Mouse (Mus musculus): ENCODE measurements at regions not wholly inside any gene's neighbourhood (a gene's known extent, or its start where the extent isn't known, plus 50 kb on each side); places are given as distances from the start of the nearest gene placed in this dataset.

DNA sequence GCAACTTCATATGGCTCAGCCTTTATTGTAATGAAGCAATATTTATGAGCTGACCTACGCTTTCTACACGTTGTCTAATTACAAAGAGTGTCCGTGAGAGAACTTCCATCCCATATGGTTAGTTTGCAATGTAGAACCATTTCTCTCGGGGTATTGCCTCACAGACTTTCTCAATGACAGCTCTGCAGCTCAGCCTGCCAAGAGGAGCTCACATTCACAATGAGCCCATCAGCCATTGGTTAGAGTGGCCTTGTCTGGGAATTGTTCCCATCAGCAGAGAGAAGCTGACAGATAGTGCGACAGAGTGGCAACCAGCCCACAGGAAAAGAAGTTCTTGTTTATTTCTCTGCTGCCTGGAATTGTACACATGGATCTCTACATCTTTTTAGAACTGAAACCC, 409.7 kb downstream of the Zfp704 start:
- Histone ChIP-seq H3K36me3 (replicated peaks) (no peaks in the 10 kb centered on the region), H3K4me2 (no peak overlapping the region), H3K9me3 (no peaks in the 10 kb centered on the region), H3K4me3 (no peak overlapping the region), H3K27me3 (replicated peaks) (no peaks in the 10 kb centered on the region), H3K9ac (no peak overlapping the region), H3K27ac (no peak overlapping the region), H3K4me1 (peaks cover 11% of the 10 kb centered on the region; the same call in 1 of the 2 replicates)
- ATAC-seq (replicated peaks): no peak
- WGBS: 60% methylated on average over 5 of the region's 5 CpGs

DNA sequence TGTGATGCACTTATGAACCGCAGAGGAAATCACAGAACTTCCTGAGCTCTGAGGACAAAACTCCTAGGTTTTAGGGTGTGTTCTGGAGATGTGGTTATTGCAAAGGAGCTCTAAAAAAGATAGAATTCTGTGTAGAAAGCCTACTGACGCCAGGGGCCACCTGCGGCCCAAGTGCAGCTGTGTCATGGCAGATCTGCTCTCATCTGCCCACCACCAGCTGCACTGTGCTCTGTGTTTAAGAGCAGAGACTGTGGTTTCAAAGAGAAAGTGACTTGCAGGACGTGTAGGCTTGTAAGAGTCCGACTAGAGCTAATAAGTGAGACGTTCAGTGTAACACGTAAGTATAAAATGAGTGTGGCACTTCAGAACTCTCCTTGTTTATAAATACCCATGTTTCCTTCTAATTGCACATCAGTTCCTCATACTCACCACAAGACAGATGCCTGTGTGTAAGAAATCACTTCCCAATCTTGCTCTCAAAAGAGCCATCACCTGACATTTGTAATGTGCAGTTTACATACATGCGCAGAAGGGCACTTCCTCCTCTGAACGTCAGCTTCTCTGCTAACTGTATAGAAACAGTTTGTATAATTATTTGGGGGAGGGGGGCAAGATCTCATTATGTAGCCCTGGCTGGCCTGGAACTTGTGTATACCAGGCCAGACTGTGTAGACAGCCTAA, 411.1 kb downstream of the Zfp704 start:
- H3K27me3 ChIP-seq (replicated peaks): no peaks in the 10 kb centered on the region
- no peaks in the 10 kb centered on the region for H3K36me3 ChIP-seq (replicated peaks)
- H3K27ac ChIP-seq: no peak overlapping the region
- no peak overlapping the region for H3K4me3 ChIP-seq
- WGBS: 81% methylated on average over 9 of the region's 9 CpGs
- H3K9me3 ChIP-seq: no peaks in the 10 kb centered on the region
- no peak overlapping the region for H3K9ac ChIP-seq
- no peak for ATAC-seq (replicated peaks)
- peaks cover 3% of the 10 kb centered on the region; the same call in 1 of the 2 replicates for H3K4me1 ChIP-seq
- no peak overlapping the region for H3K4me2 ChIP-seq

DNA sequence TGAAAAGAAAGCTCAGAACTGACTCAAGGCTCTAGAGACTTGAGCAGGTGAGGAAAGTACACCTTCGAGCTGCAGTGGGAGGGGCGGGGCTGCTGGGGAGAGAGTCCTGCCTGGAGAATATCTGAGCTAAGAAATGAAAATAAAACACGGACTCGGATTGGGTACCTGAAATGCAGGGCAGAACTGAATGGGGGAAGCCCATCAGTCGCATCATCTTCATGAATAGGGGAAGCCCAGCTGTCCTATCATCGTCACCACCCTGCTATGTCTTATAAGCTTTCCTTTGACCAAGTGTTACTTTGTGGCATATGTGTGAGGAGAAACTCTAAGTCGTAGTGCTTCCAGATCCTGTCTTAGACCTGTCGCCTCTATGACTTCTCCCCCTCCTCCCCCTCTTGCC, 414.1 kb downstream of the Zfp704 start:
- H3K9me3 ChIP-seq: no peaks in the 10 kb centered on the region
- no peak for ATAC-seq (replicated peaks)
- H3K4me3 ChIP-seq: no peak overlapping the region
- H3K36me3 ChIP-seq (replicated peaks): no peaks in the 10 kb centered on the region
- no peaks in the 10 kb centered on the region for H3K4me1 ChIP-seq
- no peak overlapping the region for H3K9ac ChIP-seq
- no peak overlapping the region for H3K4me2 ChIP-seq
- H3K27me3 ChIP-seq (replicated peaks): no peaks in the 10 kb centered on the region
- no peak overlapping the region for H3K27ac ChIP-seq
- WGBS: 96% methylated on average over 8 of the region's 8 CpGs

DNA sequence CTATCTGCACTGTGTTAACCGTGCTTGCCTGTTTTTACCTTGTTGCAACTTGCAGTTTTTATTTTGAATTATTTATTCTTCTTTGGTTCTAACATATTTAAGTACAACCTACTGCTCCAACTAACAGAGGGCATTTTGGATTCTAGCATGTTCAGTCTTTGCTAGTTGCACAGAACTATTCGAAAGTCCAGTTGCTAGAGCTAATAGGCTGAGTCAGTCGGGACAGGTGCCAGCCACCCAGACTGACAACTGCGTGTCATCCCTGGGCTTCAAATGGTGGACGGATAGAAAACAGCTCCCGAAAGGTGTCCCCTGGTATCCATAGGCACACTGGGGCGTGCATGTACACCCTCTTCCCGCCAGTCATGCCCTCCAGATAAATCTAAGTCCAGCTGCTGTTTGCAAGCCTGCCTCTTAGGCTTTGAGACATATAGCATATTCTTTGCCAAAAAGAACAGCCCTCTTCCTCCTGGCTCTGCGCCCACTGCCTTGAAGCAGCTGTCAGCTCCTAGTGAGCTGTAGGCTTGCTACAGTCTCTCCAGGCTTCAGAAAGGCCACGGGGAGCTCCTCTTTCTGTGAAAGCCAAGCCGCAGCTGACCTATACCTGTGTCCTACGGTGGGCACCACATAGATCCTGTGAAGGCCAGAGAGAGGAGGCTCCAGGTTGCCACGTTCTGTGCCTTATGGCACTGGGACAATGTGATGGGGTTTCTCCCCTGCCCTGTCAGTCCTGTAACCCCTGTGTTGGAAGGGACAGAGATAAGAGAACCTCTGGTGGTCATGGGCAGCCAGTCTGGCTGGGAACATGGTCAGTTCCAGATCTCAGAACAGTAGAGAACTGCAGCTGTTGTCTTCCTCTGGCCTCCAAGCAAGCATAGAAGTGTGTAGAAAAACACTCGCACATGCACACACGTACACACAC, 420.3 kb downstream of the Zfp704 start:
- no peak overlapping the region for H3K9ac ChIP-seq
- no peak overlapping the region for H3K4me2 ChIP-seq
- H3K27me3 ChIP-seq (replicated peaks): no peaks in the 10 kb centered on the region
- H3K4me3 ChIP-seq: no peak overlapping the region
- H3K36me3 ChIP-seq (replicated peaks): no peaks in the 10 kb centered on the region
- H3K27ac ChIP-seq: no peak overlapping the region
- H3K4me1 ChIP-seq: no peaks in the 10 kb centered on the region; the same call in 1 of the 2 replicates
- no peak for ATAC-seq (replicated peaks)
- H3K9me3 ChIP-seq: no peaks in the 10 kb centered on the region
- WGBS: 83% methylated on average over 15 of the region's 15 CpGs

DNA sequence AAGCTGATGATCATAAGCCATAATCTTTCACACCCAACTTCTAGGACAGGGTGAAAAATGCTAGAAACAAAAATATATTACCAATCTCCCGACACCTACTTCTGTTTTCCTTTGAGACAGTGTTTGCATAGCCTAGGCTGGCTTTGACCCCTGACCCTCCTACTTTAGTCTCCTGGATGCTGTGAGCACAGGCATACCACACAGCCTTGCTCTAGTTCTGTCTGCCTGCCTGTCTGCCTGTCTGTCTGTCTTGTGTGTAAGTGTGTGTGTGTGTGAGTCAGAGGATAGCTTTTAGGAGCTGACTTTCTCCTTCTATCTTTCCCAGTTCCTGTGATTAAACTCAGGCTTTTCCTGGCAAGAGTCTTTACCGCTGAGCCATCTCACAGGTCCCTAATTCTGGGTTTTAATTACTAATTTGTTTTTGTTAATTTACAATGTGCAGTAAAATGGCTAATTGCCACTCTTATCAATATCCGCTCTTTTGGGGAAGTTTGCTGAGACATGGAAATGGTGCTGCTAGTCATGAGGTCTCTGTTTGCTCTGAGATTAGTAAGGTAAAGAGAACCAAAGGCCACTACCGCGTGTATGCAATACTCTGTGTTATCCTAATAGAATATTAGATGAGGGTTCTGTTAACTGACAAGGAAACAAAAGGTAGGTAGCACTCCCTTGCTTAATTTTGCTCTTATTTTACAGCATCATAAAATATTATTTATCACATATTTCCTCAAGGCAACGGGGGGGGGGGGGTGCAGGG, 423.3 kb downstream of the Zfp704 start:
- Histone ChIP-seq H3K27ac (no peak overlapping the region), H3K4me1 (no peaks in the 10 kb centered on the region; the same call in 1 of the 2 replicates), H3K27me3 (replicated peaks) (no peaks in the 10 kb centered on the region), H3K4me3 (no peak overlapping the region), H3K9me3 (no peaks in the 10 kb centered on the region), H3K9ac (no peak overlapping the region), H3K4me2 (no peak overlapping the region), H3K36me3 (replicated peaks) (no peaks in the 10 kb centered on the region)
- WGBS: 81% methylated on average over 6 of the region's 6 CpGs
- no peak for ATAC-seq (replicated peaks)

DNA sequence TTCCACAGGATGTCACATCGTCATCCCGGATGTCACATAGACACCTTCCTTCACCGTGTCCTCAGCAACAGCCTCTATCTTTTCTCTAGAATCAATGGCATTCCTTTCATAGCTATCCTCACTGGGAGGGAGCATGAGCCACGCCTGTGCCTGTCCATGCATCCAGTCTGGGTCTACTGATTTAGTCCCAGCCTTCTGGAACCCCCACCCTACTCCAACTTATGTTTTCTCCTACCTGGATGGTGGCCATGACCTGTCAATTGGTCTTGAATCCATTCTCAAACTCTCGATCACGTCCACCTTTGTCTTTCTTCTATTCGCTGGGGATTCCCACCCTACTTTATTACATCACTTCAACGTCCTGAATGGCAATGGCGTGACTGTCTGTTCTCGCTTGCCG, 428.3 kb downstream of the Zfp704 start:
- H3K9me3 ChIP-seq: no peaks in the 10 kb centered on the region
- WGBS: 90% methylated on average over 11 of the region's 11 CpGs
- H3K4me2 ChIP-seq: no peak overlapping the region
- no peaks in the 10 kb centered on the region for H3K27me3 ChIP-seq (replicated peaks)
- no peaks in the 10 kb centered on the region for H3K4me1 ChIP-seq
- H3K9ac ChIP-seq: no peak overlapping the region
- no peak for ATAC-seq (replicated peaks)
- no peaks in the 10 kb centered on the region for H3K36me3 ChIP-seq (replicated peaks)
- H3K4me3 ChIP-seq: no peak overlapping the region
- H3K27ac ChIP-seq: no peak overlapping the region

DNA sequence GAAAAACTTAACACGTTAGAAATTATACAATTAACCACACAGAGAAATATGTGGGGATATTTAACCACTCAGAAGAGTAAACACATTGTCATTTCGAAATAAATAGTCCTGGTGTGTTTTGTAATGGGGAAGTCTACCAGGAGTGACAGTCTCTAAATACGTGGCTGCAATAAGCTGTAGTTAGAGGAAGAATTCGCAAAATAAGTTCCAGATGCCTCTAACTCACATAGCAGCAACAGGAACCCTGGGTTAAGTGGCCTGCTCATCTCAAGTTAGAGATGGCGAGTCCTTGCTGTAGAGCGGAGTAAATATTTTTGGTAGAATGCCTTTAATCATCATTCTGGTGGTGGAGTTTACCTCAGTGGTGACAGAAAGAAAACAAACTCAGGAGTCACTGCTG, 430.2 kb downstream of the Zfp704 start:
- Histone ChIP-seq H3K36me3 (replicated peaks) (no peaks in the 10 kb centered on the region), H3K9me3 (no peaks in the 10 kb centered on the region), H3K4me1 (no peaks in the 10 kb centered on the region), H3K9ac (no peak overlapping the region), H3K4me2 (no peak overlapping the region), H3K27me3 (replicated peaks) (no peaks in the 10 kb centered on the region), H3K27ac (no peak overlapping the region), H3K4me3 (no peak overlapping the region)
- ATAC-seq (replicated peaks): no peak
- 83% methylated on average over 6 of the region's 6 CpGs for WGBS

DNA sequence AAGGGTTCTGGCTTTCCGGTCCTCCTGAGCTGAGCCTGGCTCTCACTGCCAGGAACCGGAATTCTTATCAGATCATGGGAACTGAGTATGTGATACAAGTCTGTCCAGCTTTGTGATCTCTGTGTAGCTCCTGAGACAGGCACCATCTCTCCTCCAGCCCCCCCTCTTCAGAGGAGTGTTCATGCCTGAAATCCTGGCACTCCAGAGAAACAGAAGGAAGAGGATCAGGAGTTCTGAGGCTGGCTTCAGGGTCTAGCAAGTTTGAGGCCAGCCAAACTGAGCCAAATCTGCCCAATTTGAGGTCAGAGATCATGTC, 435.4 kb downstream of the Zfp704 start:
- H3K27ac ChIP-seq: peak overlapping the region; percentile 31; the same call in 1 of the 2 replicates
- WGBS: 63% methylated on average over 2 of the region's 2 CpGs
- no peaks in the 10 kb centered on the region for H3K9me3 ChIP-seq
- H3K27me3 ChIP-seq (replicated peaks): no peaks in the 10 kb centered on the region
- peak; percentile 52; the same call in 1 of the 2 replicates for ATAC-seq (replicated peaks)
- H3K36me3 ChIP-seq (replicated peaks): no peaks in the 10 kb centered on the region
- no peak overlapping the region for H3K9ac ChIP-seq
- H3K4me1 ChIP-seq: peaks cover 9% of the 10 kb centered on the region; the same call in 1 of the 2 replicates
- H3K4me3 ChIP-seq: no peak overlapping the region
- no peak overlapping the region; the same call in 1 of the 2 replicates for H3K4me2 ChIP-seq

DNA sequence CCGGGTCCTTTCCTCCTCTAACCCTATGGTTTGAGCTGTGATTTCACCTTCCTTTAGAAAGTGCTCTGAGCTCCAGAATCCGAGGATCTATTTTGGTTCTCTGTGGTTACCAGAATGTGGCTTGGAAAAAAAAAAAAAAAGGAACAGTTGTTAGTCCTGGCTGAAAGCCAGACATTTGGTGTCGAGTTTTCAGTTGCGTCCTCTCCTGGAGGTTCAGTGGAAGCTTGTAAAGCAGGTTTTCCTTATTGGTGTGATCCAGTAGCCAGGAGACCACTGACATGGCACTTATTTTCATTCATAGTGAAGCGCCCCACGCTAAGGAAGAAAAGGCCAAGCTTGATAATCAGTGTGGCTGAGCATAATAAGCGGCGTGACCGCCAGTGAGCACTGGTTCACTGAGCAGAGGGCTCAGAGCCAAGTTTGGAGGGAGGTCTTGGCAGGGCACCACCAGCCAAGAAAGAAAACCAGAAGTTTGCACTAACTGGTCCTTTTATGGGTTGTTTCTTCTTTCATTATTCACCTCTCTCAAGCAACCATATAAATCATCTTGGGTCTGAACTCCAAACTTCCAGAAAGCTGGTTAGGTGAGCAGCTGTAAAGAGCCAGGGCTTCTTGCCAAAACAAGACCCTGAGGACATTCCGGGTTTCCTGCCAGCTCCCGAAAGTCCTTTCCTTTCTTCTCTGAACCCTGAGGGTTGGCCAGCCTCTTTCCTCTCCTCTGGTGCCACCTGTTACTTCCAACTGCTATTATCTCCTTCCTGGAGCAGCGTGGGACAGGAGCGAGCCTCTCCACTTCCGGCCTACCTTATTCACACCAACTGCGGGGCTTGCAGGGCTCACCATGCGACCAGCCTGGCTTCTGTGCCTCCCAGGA, 436.0 kb downstream of the Zfp704 start:
- Histone ChIP-seq H3K36me3 (replicated peaks) (no peaks in the 10 kb centered on the region), H3K27me3 (replicated peaks) (no peaks in the 10 kb centered on the region), H3K4me1 (peaks cover 9% of the 10 kb centered on the region; the same call in 1 of the 2 replicates), H3K4me2 (no peak overlapping the region; the same call in 1 of the 2 replicates), H3K9ac (no peak overlapping the region), H3K9me3 (no peaks in the 10 kb centered on the region), H3K4me3 (no peak overlapping the region), H3K27ac (peak overlapping the region; percentile 31; the same call in 1 of the 2 replicates)
- WGBS: 33% methylated on average over 16 of the region's 16 CpGs
- ATAC-seq (replicated peaks): peak; percentile 92

DNA sequence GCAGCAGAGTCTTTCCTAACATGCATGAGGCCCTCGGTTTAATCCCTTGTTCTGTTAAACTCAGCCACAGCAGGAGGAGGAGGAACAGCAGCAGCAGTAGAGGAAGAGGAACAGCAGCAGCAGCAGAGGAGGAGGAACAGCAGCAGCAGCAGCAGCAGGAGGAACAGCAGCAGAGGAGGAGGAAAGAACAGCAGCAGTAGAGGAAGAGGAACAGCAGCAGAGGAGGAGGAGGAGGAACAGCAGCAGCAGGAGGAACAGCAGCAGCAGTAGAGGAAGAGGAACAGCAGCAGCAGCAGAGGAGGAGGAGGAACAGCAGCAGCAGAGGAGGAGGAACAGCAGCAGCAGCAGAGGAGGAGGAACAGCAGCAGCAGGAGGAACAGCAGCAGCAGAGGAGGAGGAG, 437.9 kb downstream of the Zfp704 start:
- no peaks in the 10 kb centered on the region for H3K9me3 ChIP-seq
- no peaks in the 10 kb centered on the region for H3K27me3 ChIP-seq (replicated peaks)
- H3K27ac ChIP-seq: no peak overlapping the region
- H3K4me1 ChIP-seq: peaks cover 9% of the 10 kb centered on the region; the same call in 1 of the 2 replicates
- H3K9ac ChIP-seq: no peak overlapping the region
- H3K4me2 ChIP-seq: no peak overlapping the region
- WGBS: 26% methylated on average over 1 of the region's 1 CpGs
- no peaks in the 10 kb centered on the region for H3K36me3 ChIP-seq (replicated peaks)
- no peak for ATAC-seq (replicated peaks)
- no peak overlapping the region for H3K4me3 ChIP-seq

DNA sequence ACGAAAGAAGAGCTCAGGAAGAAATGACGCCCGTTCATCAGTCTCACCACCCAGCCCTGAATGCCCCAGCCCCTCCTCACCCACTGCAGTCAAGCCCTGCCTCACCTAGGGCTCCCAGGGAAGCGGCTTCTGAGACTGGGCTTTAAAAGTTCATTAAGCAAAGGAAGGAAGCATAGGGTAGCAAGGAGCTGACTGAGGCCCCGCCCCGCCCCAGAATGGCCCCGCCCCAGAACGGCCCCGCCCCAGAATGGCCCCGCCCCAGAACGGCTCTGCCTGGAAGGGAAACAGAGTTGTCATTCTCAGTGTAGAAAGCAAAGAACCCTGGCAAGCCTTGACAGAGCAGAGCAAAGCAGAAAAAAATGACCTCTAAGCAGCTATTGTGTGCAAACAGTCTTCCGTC, 440.9 kb downstream of the Zfp704 start:
- H3K4me2 ChIP-seq: no peak overlapping the region
- no peaks in the 10 kb centered on the region for H3K9me3 ChIP-seq
- no peaks in the 10 kb centered on the region for H3K36me3 ChIP-seq (replicated peaks)
- H3K4me1 ChIP-seq: 0 out of 2 replicates have a peak, but pooled peaks cover 3% of the 10 kb centered on the region
- H3K4me3 ChIP-seq: no peak overlapping the region
- no peak overlapping the region for H3K27ac ChIP-seq
- H3K9ac ChIP-seq: no peak overlapping the region
- H3K27me3 ChIP-seq (replicated peaks): no peaks in the 10 kb centered on the region
- 74% methylated on average over 12 of the region's 12 CpGs for WGBS
- ATAC-seq (replicated peaks): no peak
